Mouse (Mus musculus) thymus, postnatal 0 days (tissue): ENCODE results near the gene Klhl35. TPM values are rescaled to one million over a fixed set of nuclear protein-coding genes. Genes with fewer than 3 reads are reported as not detected.

Source experiments
- DNase-seq: peaks from one replicate; pipeline ENCODE4 v3.0.0-alpha.2; 2015; ENCODE audit warnings: low spot score
- polyA plus RNA-seq: library from polyadenylated mRNA; unstranded; fragments of >200 nt; fragmentation: Nextera tagmentation; extraction: Ambion mirVana; gene quantifications from 2 replicates; pipeline ENCODE4 v1.2.1, GENCODE M21; 2015

Gene Klhl35
- polyA plus RNA-seq, 1 experiment from 2014 or later: 1.1 TPM

GRCm38 (mm10) chr7:99450703-99451102 lies 15.1 kb upstream of the Klhl35 start:
- peak; percentile 79 for DNase-seq

GRCm38 (mm10) chr7:99452859-99453258 lies 12.9 kb upstream of the Klhl35 start:
- DNase-seq: no peak

- DNase-seq: no peak
Measured at GRCm38 (mm10) chr7:99454044-99454443, 11.8 kb upstream of the Klhl35 start.

GRCm38 (mm10) chr7:99458849-99459248 lies 7.0 kb upstream of the Klhl35 start:
- no peak for DNase-seq

GRCm38 (mm10) chr7:99459888-99460652 lies 5.7 kb upstream of the Klhl35 start:
- DNase-seq: no peak

GRCm38 (mm10) chr7:99463120-99463519 lies 2.7 kb upstream of the Klhl35 start:
- no peak for DNase-seq

GRCm38 (mm10) chr7:99467916-99468282 lies 2.1 kb downstream of the Klhl35 start:
- DNase-seq: no peak

GRCm38 (mm10) chr7:99468283-99469132 lies 2.7 kb downstream of the Klhl35 start:
- peak; percentile 89 for DNase-seq

GRCm38 (mm10) chr7:99469680-99470405 lies 4.0 kb downstream of the Klhl35 start:
- DNase-seq: no peak

GRCm38 (mm10) chr7:99471578-99471977 lies 5.8 kb downstream of the Klhl35 start:
- DNase-seq: no peak

- DNase-seq: no peak
Measured at GRCm38 (mm10) chr7:99473638-99474407, 8.0 kb downstream of the Klhl35 start.

- no peak for DNase-seq
Measured at GRCm38 (mm10) chr7:99474836-99475561, 9.2 kb downstream of the Klhl35 start.

GRCm38 (mm10) chr7:99475562-99475911 lies 9.7 kb downstream of the Klhl35 start:
- DNase-seq: no peak

- DNase-seq: no peak
Measured at GRCm38 (mm10) chr7:99476558-99477114, 10.8 kb downstream of the Klhl35 start.

- DNase-seq: no peak
Measured at GRCm38 (mm10) chr7:99477235-99477634, 11.4 kb downstream of the Klhl35 start.

GRCm38 (mm10) chr7:99482637-99483036 lies 16.8 kb downstream of the Klhl35 start:
- DNase-seq: no peak

GRCm38 (mm10) chr7:99483271-99483923 lies 17.6 kb downstream of the Klhl35 start, which contains the start of gene Rps3:
Gene Rps3 (minus strand): TSS chr7:99483738.
- peak; percentile 97 for DNase-seq

- DNase-seq: no peak
Measured at GRCm38 (mm10) chr7:99483924-99484319, 18.1 kb downstream of the Klhl35 start.

- no peak for DNase-seq
Measured at GRCm38 (mm10) chr7:99484679-99485078, 18.9 kb downstream of the Klhl35 start.

GRCm38 (mm10) chr7:99489708-99490107 lies 23.9 kb downstream of the Klhl35 start:
- DNase-seq: no peak
